Mouse (Mus musculus) kidney, adult 18-20 months (tissue): Measurements from ENCODE around the gene Olfr1484.
"Not testable (repeated sequence)": the region's sequence is repeated elsewhere in the genome, so short reads cannot be mapped to it uniquely, and the experiment has no call there.

Experiments used
- DNase-seq: peaks from one replicate; pipeline ENCODE4 v3.0.0; 2021

The Olfr1484 gene

GRCm38 (mm10) chr19:13583211-13583610 is at the start of gene Olfr1484:
Gene Olfr1484, plus strand, starts transcription at chr19:13583511.
- DNase-seq: no peak

DNA sequence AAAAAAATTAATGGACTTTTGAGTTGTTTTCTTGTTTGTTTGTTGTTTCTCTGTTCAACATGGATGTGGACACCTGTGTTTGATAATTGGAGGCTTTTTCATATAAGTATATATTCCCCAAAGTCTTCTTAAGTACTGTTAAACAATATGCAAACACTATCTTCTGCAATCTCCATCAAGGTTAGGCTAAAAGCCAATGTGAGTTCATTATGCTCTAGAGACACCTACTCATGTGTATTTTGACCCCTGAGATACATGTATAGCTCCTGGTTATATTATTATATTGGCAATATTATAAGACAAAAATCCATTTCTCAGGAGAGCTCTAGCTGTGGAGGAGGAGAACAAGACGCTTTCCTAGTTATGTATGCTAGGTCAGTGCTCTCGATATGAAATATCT is 33.8 kb downstream of the Olfr1484 start, which contains the start of gene Olfr1487:
Gene Olfr1487 (plus strand): TSS at position 301 of the 400 bp plus-strand sequence.
- not testable (repeated sequence) for DNase-seq

GRCm38 (mm10) chr19:13631321-13631720 is 48.0 kb downstream of the Olfr1484 start, which contains the start of gene Olfr1489:
Gene Olfr1489, plus strand, starts transcription at chr19:13631621.
- no peak for DNase-seq
